Mouse (Mus musculus) myocyte (in vitro differentiated cells): ENCODE measurements around the gene Epb42. TPM values are rescaled to one million over a fixed set of nuclear protein-coding genes. Genes with fewer than 3 reads are reported as not detected.
"Not testable (repeated sequence)": the region's sequence is repeated elsewhere in the genome, so short reads cannot be mapped to it uniquely, and the experiment has no call there.

Source experiments
- H3K27me3 ChIP-seq: one replicate; pipeline ENCODE4 v1.6.1; 2011; ENCODE audit not compliant: control insufficient read depth, insufficient read depth, insufficient read length
- H3K36me3 ChIP-seq: one replicate; pipeline ENCODE4 v1.6.1; 2011; ENCODE audit not compliant: control insufficient read depth, insufficient read depth
- H3K4me2 ChIP-seq: one replicate; pipeline ENCODE4 v1.6.1; 2011; ENCODE audit warnings: low read depth, control low read depth
- H3K4me3 ChIP-seq: one replicate; pipeline ENCODE4 v1.5.1; 2011; ENCODE audit warnings: mild to moderate bottlenecking, control low read depth, moderate library complexity
- H3K79me2 ChIP-seq: one replicate; pipeline ENCODE4 v1.6.1; 2011; ENCODE audit not compliant: control insufficient read depth, insufficient read depth
- H3ac ChIP-seq: one replicate; pipeline ENCODE4 v1.6.1; 2011; ENCODE audit not compliant: control insufficient read depth, insufficient read length
- CEBPB ChIP-seq: IDR thresholded peaks from 2 replicates; pipeline ENCODE4 v1.6.1; 2011; ENCODE audit warnings: mild to moderate bottlenecking, moderate library complexity; ENCODE audit not compliant: poor library complexity, insufficient read depth, severe bottlenecking
- E2F4 ChIP-seq: IDR thresholded peaks from one replicate; pipeline ENCODE4 v1.6.1; 2011; ENCODE audit warnings: mild to moderate bottlenecking, control low read depth, moderate library complexity; ENCODE audit not compliant: insufficient read depth
- MAX ChIP-seq: IDR thresholded peaks from one replicate; pipeline ENCODE4 v1.6.1; 2011; ENCODE audit warnings: low read depth, mild to moderate bottlenecking, control low read depth
- MYOD1 ChIP-seq, 3 experiments: IDR thresholded peaks; one replicate each; pipeline ENCODE4 v1.6.1; 2011; ENCODE audit warnings: control low read depth in 2 of 3, low read depth in 2 of 3, mild to moderate bottlenecking in 2 of 3, moderate library complexity in 1 of 3; ENCODE audit not compliant: insufficient read length in 2 of 3, control insufficient read depth in 1 of 3
- MYOG ChIP-seq, 3 experiments: IDR thresholded peaks; one replicate each; pipeline ENCODE4 v1.6.1; 2011; ENCODE audit warnings: control low read depth in 2 of 3, low read depth in 2 of 3, mild to moderate bottlenecking in 2 of 3; ENCODE audit not compliant: insufficient read length in 2 of 3, control insufficient read depth in 1 of 3, insufficient read depth in 1 of 3
- POLR2A ChIP-seq: IDR thresholded peaks from one replicate; pipeline ENCODE4 v1.6.1; 2011; ENCODE audit warnings: low read depth, mild to moderate bottlenecking, control low read depth, moderate library complexity; ENCODE audit not compliant: insufficient read length
- POLR2AphosphoS2 ChIP-seq: IDR thresholded peaks from one replicate; pipeline ENCODE4 v1.6.1; 2011; ENCODE audit warnings: low read depth, control low read depth; ENCODE audit not compliant: insufficient read length
- REST ChIP-seq: IDR thresholded peaks from one replicate; pipeline ENCODE4 v1.6.1; 2011; ENCODE audit warnings: mild to moderate bottlenecking, control low read depth, moderate library complexity; ENCODE audit not compliant: insufficient read depth, insufficient read length
- SRF ChIP-seq: IDR thresholded peaks from one replicate; pipeline ENCODE4 v1.6.1; 2011; ENCODE audit warnings: low read depth; ENCODE audit not compliant: control insufficient read depth, insufficient read length
- TCF12 ChIP-seq: IDR thresholded peaks from one replicate; pipeline ENCODE4 v1.6.1; 2011; ENCODE audit warnings: mild to moderate bottlenecking, control low read depth; ENCODE audit not compliant: poor library complexity, insufficient read depth, severe bottlenecking
- TCF3 ChIP-seq: IDR thresholded peaks from one replicate; pipeline ENCODE4 v1.6.1; 2011; ENCODE audit warnings: low read depth, control low read depth; ENCODE audit not compliant: insufficient read length
- USF1 ChIP-seq: IDR thresholded peaks from one replicate; pipeline ENCODE4 v1.6.1; 2011; ENCODE audit warnings: low read depth, mild to moderate bottlenecking, control low read depth, moderate library complexity
- polyA plus RNA-seq: library from polyadenylated mRNA; unstranded; fragments of >200 nt; fragmentation: generic; extraction: Trizol; gene quantifications from one replicate; pipeline ENCODE4 v1.2.1, GENCODE M21; 2012; ENCODE audit warnings: missing spikeins

Gene Epb42
- polyA plus RNA-seq, 1 experiment, result not detected

DNA sequence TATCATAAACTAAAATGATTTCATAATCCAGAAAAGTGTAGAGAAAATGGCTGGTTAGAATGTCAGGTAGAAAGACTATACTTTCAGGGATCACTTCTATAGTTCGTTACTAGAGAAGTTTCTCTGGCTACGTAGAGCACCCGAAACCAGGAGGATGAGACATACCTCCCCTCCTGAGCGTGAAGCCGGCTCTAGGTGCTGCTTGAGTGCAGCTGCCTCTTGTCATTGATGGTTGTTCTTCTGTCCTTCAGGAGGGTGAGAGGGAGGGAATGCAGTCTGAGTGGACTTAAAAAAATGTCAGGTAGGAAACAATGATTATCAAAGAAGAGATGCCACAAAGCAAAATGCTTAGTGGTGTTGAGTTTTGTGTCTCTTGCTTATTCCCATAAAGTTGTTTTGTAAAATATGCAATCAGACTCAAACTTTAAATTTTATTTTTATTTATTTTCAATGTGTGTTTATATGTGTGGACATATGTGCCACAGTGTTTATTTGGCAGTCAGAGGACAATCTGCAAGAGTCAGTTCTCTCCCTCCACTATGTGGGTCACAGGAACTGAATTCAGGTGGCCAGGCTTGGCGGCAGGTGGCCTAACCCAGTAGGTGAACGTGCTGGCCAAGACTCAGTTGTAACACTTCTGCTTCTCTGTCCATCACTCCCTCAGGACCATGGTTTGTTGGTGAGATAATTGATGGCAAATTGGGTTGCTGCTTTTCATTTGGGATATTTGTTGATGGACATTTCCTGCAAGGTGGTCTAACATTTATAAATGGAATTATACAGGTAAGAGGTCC lies 32.7 kb downstream of the Epb42 start:
- no peak overlapping the region for H3ac ChIP-seq
- H3K4me2 ChIP-seq, result no peak overlapping the region
- H3K36me3 ChIP-seq, result peaks cover 7% of the 10 kb centered on the region
- H3K27me3 ChIP-seq, result no peaks in the 10 kb centered on the region
- no peak overlapping the region for H3K4me3 ChIP-seq
- no peaks in the 10 kb centered on the region for H3K79me2 ChIP-seq
- TF ChIP-seq TCF12 (no peak), USF1 (no peak), POLR2AphosphoS2 (no peak), POLR2A (no peak), MYOD1 (IDR thresholded peaks at IDR 0.05; ENCODE audit: control insufficient read depth in 1 of 3, insufficient read length in 2 of 3, low read depth in 2 of 3) (no peak), CEBPB (no peak), MAX (no peak), SRF (no peak), E2F4 (no peak), MYOG (IDR thresholded peaks at IDR 0.05; ENCODE audit: control insufficient read depth in 1 of 3, insufficient read depth in 1 of 3, insufficient read length in 2 of 3, low read depth in 2 of 3) (no peak), REST (no peak)

DNA sequence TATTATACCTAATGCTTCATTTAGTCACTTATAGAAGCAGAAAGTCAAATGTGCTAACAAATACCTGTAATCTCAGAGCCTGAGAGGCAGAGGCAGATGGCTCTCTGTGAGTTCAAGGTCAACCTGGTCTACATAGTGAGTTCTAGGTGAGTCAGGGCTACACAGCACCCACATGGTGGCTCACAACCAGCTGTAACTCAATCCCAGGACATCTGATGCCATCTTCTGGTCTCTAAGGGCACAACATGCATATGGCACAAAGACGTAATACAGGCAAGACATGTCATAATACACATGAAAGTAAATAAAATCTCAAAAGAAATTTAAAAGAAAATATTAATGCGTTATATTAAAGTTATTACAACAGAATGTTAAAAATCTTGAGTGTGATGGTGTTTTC lies 33.3 kb downstream of the Epb42 start:
- H3K27me3 ChIP-seq, result no peaks in the 10 kb centered on the region
- no peak overlapping the region for H3K4me3 ChIP-seq
- no peaks in the 10 kb centered on the region for H3K79me2 ChIP-seq
- no peak overlapping the region for H3K4me2 ChIP-seq
- TF ChIP-seq TCF3, result no peak
- TF ChIP-seq USF1, result no peak
- no peak for TF ChIP-seq POLR2A
- no peak for TF ChIP-seq MYOD1 (IDR thresholded peaks at IDR 0.05; ENCODE audit: control insufficient read depth in 1 of 3, insufficient read length in 2 of 3, low read depth in 2 of 3)
- TF ChIP-seq E2F4, result no peak
- no peak for TF ChIP-seq TCF12
- no peak for TF ChIP-seq CEBPB
- no peak for TF ChIP-seq MAX
- no peak for TF ChIP-seq POLR2AphosphoS2
- TF ChIP-seq MYOG (IDR thresholded peaks at IDR 0.05; ENCODE audit: control insufficient read depth in 1 of 3, insufficient read depth in 1 of 3, insufficient read length in 2 of 3, low read depth in 2 of 3), result no peak
- no peak for TF ChIP-seq SRF
- TF ChIP-seq REST, result no peak
- H3K36me3 ChIP-seq, result peaks cover 12% of the 10 kb centered on the region
- H3ac ChIP-seq, result no peak overlapping the region

DNA sequence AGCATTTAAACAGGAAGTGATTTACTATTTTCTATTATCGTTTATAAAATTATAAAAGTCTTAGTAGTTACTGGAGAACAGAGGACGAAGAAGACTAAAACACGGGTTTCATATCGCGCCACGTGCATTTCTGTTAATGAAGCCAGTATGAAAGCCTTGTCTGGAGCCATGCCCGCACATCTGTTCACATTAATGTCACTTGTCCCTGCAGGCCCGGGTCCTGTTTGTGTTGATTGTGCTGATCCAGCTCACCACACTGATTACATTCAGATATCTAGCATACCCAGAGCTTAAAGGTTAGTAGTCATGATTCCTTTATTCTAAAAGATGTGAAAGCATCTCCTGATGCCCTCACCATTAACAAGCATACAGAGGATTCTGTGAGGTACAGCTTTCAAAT lies 38.0 kb downstream of the Epb42 start:
- Histone ChIP-seq H3K4me3 (no peak overlapping the region), H3K36me3 (peaks cover 23% of the 10 kb centered on the region), H3K79me2 (no peaks in the 10 kb centered on the region), H3ac (no peak overlapping the region), H3K27me3 (no peaks in the 10 kb centered on the region), H3K4me2 (no peak overlapping the region)
- TF ChIP-seq E2F4, result no peak

DNA sequence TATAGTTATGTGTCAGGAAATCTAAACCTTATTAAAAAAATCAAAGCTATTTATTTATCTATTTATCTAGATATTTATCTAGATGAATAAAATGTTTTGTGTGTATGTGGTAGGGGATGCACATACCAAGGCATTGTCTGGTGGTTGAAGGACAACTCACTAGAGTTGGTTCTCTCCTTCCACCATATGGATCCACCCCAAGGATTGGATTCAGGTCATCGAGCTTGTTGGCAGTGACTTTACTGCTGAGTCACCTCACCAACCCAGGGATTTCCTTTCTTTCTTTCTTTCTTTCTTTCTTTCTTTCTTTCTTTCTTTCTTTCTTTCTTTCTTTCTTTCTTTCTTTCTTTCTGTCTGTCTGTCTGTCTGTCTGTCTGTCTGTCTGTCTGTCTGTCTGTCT lies 40.3 kb downstream of the Epb42 start:
- not testable (repeated sequence) for H3K4me2 ChIP-seq, H3K4me3 ChIP-seq, H3K79me2 ChIP-seq, H3K27me3 ChIP-seq, H3ac ChIP-seq
- peaks cover 23% of the 10 kb centered on the region for H3K36me3 ChIP-seq

DNA sequence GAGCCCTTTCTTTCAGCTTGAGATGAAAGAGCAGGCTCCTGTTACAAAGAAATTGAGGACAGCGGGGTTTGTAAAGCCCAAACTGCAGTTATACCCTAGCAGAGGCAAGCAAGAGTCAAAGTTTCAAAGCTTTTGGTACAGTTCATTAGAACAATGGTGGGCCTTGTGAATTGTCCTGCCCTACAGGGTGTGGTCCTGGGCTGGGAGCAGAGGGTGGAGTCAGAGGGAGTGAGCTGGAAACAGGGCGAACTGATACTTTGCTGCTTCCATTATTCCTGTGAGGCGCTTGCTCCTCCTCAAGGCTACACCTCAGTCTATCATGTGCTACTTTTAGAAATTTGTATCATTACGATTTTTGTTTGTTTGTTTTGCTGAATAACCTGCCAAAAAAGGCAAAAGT lies 45.7 kb downstream of the Epb42 start:
- TF ChIP-seq CEBPB (no peak), POLR2A (no peak), USF1 (no peak), POLR2AphosphoS2 (no peak), MAX (no peak)
- Histone ChIP-seq H3K27me3 (no peaks in the 10 kb centered on the region), H3K4me2 (no peak overlapping the region), H3K36me3 (peaks cover 3% of the 10 kb centered on the region), H3ac (no peak overlapping the region), H3K79me2 (no peaks in the 10 kb centered on the region), H3K4me3 (no peak overlapping the region)

DNA sequence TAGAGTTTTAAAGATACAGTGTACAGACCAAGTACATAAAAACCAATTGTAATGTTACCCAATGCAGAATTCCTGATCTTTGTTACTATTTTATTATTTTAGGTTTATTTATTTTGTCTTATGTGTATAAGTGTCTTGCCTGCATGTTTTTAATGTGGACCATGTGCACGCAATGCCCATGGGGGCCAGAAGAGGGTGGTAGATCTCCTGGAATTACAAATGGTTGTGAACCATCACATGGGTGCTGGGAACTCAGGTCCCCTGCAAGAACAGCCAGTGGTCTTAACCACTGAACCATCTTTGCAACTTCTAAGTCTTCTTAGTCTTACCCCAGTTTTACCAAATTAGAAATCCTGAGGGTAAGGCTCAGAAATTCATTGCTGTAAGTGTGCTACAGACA lies 51.6 kb downstream of the Epb42 start:
- Histone ChIP-seq H3K4me2 (no peak overlapping the region), H3K79me2 (no peaks in the 10 kb centered on the region), H3K27me3 (no peaks in the 10 kb centered on the region), H3K4me3 (no peak overlapping the region), H3ac (no peak overlapping the region), H3K36me3 (no peaks in the 10 kb centered on the region)
- TF ChIP-seq SRF, result no peak
- TF ChIP-seq POLR2AphosphoS2, result no peak
- no peak for TF ChIP-seq CEBPB
- TF ChIP-seq TCF12, result no peak
- TF ChIP-seq E2F4, result no peak
- TF ChIP-seq TCF3, result no peak
- TF ChIP-seq MAX, result no peak
- no peak for TF ChIP-seq REST
- TF ChIP-seq MYOG (IDR thresholded peaks at IDR 0.05; ENCODE audit: control insufficient read depth in 1 of 3, insufficient read depth in 1 of 3, insufficient read length in 2 of 3, low read depth in 2 of 3), result no peak
- no peak for TF ChIP-seq MYOD1 (IDR thresholded peaks at IDR 0.05; ENCODE audit: control insufficient read depth in 1 of 3, insufficient read length in 2 of 3, low read depth in 2 of 3)
- TF ChIP-seq USF1, result no peak
- no peak for TF ChIP-seq POLR2A
